Comparison of ENCODE assay signal across 8 mouse cellular contexts in genomic region chr4:10874718-10875121, GRCm38 (mm10). TPM values are rescaled to one million over a fixed set of nuclear protein-coding genes. Genes with fewer than 3 reads are reported as not detected.
DNase-seq lines count a peak whose midpoint lies in the region; ATAC-seq and TF ChIP-seq lines count a peak whose summit lies in the region.

No protein-coding gene starts in this region.

- no peaks in the 10 kb centered on the region for H3K4me1 ChIP-seq in intestine, postnatal 0 days (replicated peaks; ENCODE audit: control insufficient read depth, insufficient read depth, low read length)
- peaks cover 23% of the 10 kb centered on the region for H3K4me1 ChIP-seq in liver, embryonic 12.5 days
- peaks cover 6% of the 10 kb centered on the region; the same call in 1 of the 2 replicates for H3K4me1 ChIP-seq in midbrain, postnatal 0 days (ENCODE audit: insufficient read depth, low read length)

- H3K4me2 ChIP-seq in intestine, postnatal 0 days (replicated peaks; ENCODE audit: low read depth) = peak overlapping the region; percentile 87
- peak overlapping the region; percentile 82 for H3K4me2 ChIP-seq in liver, embryonic 12.5 days
- H3K4me2 ChIP-seq in midbrain, postnatal 0 days (ENCODE audit: low read depth, low read length, poor library complexity, severe bottlenecking) = peak overlapping the region; percentile 67

- peak; percentile 91 for DNase-seq in 3134 (ENCODE audit: extremely low read depth, insufficient read length, low spot score)
- DNase-seq in Muller cell, postnatal 12 days (ENCODE audit: inconsistent ontology term) = peak; percentile 84
- DNase-seq in embryo, embryonic 10 days (ENCODE audit: low spot score) = peak; percentile 83
- DNase-seq in midbrain, postnatal 0 days (ENCODE audit: low spot score) = peak; percentile 66
- peak; percentile 73 for DNase-seq in testis, postnatal 10 days (ENCODE audit: low spot score)

- ATAC-seq in granulocyte monocyte progenitor cell, adult 5-6 weeks (replicated peaks; ENCODE audit: poor library complexity, severe bottlenecking) = peak; percentile 65
- peak; percentile 72 for ATAC-seq in intestine, postnatal 0 days
- ATAC-seq in liver, embryonic 12.5 days = peak; percentile 76
- ATAC-seq in midbrain, postnatal 0 days (ENCODE audit: low FRiP score) = peak; percentile 77

- TF ChIP-seq CTCF in intestine, postnatal 0 days (IDR thresholded peaks at IDR 0.05; ENCODE audit: low read depth) = no peak
- no peak; the same call in 1 of the 2 replicates for TF ChIP-seq CTCF in midbrain, postnatal 0 days (IDR thresholded peaks at IDR 0.05)

- peak overlapping the region; percentile 97 for H3K4me3 ChIP-seq in intestine, postnatal 0 days (ENCODE audit: low read depth, low read length)
- peak overlapping the region; percentile 83 for H3K4me3 ChIP-seq in liver, embryonic 12.5 days
- peak overlapping the region; percentile 83 for H3K4me3 ChIP-seq in midbrain, postnatal 0 days (ENCODE audit: low read depth, low read length)

- H3K36me3 ChIP-seq in intestine, postnatal 0 days (ENCODE audit: control insufficient read depth, insufficient read depth) = no peaks in the 10 kb centered on the region
- H3K36me3 ChIP-seq in liver, embryonic 12.5 days = no peaks in the 10 kb centered on the region
- no peaks in the 10 kb centered on the region for H3K36me3 ChIP-seq in midbrain, postnatal 0 days (ENCODE audit: insufficient read depth, low read length)

- no peaks in the 10 kb centered on the region for H3K27me3 ChIP-seq in intestine, postnatal 0 days (replicated peaks; ENCODE audit: control insufficient read depth, insufficient read depth, low read length)
- no peaks in the 10 kb centered on the region for H3K27me3 ChIP-seq in liver, embryonic 12.5 days (replicated peaks)
- H3K27me3 ChIP-seq in midbrain, postnatal 0 days (ENCODE audit: insufficient read depth, low read length) = no peaks in the 10 kb centered on the region

- H3K27ac ChIP-seq in intestine, postnatal 0 days (ENCODE audit: low read depth, low read length) = peak overlapping the region; percentile 98
- H3K27ac ChIP-seq in liver, embryonic 12.5 days = peak overlapping the region; percentile 98
- H3K27ac ChIP-seq in midbrain, postnatal 0 days (ENCODE audit: low read depth, low read length) = peak overlapping the region; percentile 100

- H3K9me3 ChIP-seq in intestine, postnatal 0 days (ENCODE audit: control insufficient read depth) = no peaks in the 10 kb centered on the region
- H3K9me3 ChIP-seq in liver, embryonic 12.5 days (replicated peaks) = no peaks in the 10 kb centered on the region
- H3K9me3 ChIP-seq in midbrain, postnatal 0 days (ENCODE audit: low read length) = no peaks in the 10 kb centered on the region

- under 1% methylated on average over 37 of the region's 37 CpGs for WGBS in intestine, postnatal 0 days
- under 1% methylated on average over 37 of the region's 37 CpGs for WGBS in liver, embryonic 12.5 days (ENCODE audit: insufficient replicate concordance)
- 1% methylated on average over 31 of the region's 37 CpGs for WGBS in midbrain, postnatal 0 days

- peak overlapping the region; percentile 97 for H3K9ac ChIP-seq in intestine, postnatal 0 days (ENCODE audit: low read depth, low read length)
- peak overlapping the region; percentile 93 for H3K9ac ChIP-seq in liver, embryonic 12.5 days
- H3K9ac ChIP-seq in midbrain, postnatal 0 days (replicated peaks; ENCODE audit: low read length, poor library complexity, severe bottlenecking) = peak overlapping the region; percentile 95

RNA-seq across cellular contexts. Expression of gene 2610301B20Rik, which starts 0.4 kb away (rescaled TPM):
- total RNA-seq in granulocyte monocyte progenitor cell, adult 5-6 weeks (2014; fragmentation: Nextera tagmentation) = 15.1 and 17.2 TPM in 2 replicates
- 14.7 and 16.5 TPM in 2 replicates for total RNA-seq in granulocyte monocyte progenitor cell, adult 5-6 weeks (2017)
- 10.5 and 11.5 TPM in 2 replicates for polyA plus RNA-seq in intestine, postnatal 0 days (2015; fragmentation: Nextera tagmentation; extraction: Ambion mirVana)
- 15.0 and 15.8 TPM in 2 replicates for polyA plus RNA-seq in liver, embryonic 12.5 days (2016; fragmentation: Nextera tagmentation; extraction: Ambion mirVana)
- 28.6 and 32.5 TPM in 2 replicates for total RNA-seq in midbrain, postnatal 0 days (2014; rRNA removed)
- 36.0 and 37.0 TPM in 2 replicates for polyA plus RNA-seq in midbrain, postnatal 0 days (2015; fragmentation: Nextera tagmentation; extraction: Ambion mirVana)

Comparison
In these comparisons a context has a peak if more than half of its experiments do, and no peak if none do; other contexts are left out.
1. Peak in every context shown above with its lines: DNase-seq, ATAC-seq, H3K4me3 ChIP-seq and H3K27ac ChIP-seq.